Mouse (Mus musculus) spleen, postnatal 14 days (tissue): ENCODE data around the gene Tle6.
A peak's percentile ranks its signal among the peaks of the same experiment; 100 is the strongest.

Experiments used
- DNase-seq, 2 experiments: peaks; one replicate each; pipeline ENCODE4 v3.0.0; 2021 to 2022; ENCODE audit warnings: low spot score in 2 of 2

Gene Tle6

GRCm38 (mm10) chr10:81623441-81623840, 22.6 kb upstream of the Tle6 start:
- no peak for DNase-seq

GRCm38 (mm10) chr10:81620786-81621185, 19.9 kb upstream of the Tle6 start:
- no peak for DNase-seq

DNA sequence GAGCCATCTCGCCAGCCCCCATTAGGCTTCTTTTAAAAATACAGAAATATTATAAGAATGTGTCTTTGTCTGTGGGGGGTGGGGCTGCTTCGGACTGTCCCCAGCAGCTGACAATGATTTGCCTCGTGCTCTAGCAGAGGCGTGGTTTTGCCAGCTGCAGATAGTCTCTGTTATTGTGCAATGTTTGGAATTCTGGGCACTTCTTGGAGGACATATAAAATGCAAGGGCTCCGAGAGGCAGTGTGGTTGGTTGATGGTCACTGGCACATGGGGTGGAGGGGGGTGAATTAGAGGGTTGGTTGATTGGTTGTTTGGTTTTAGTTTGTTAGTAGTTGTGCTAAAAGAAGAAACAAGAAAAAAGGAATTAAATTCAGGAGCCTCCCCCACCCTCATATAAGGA, 19.1 kb upstream of the Tle6 start:
- DNase-seq = no peak

DNA sequence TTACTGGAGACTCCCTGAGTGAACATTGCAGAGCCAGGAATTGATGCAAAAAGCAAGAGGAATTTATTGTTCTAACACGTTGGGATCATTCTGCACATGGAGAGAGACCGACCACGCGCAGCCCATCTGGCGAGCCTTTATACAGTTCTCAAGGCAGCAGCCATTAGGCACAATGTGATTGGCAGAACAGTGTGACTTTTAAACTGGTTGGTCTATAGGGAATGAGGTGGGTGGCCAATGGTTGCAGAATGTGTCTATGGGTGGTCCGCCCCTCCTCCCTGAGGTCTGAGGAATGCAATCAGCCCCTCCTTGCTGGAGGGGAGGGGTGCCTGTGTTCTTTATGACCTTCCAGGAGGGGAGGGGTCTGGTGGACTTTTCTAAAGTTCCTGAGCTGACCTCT, 14.6 kb upstream of the Tle6 start:
- no peak for DNase-seq

DNA sequence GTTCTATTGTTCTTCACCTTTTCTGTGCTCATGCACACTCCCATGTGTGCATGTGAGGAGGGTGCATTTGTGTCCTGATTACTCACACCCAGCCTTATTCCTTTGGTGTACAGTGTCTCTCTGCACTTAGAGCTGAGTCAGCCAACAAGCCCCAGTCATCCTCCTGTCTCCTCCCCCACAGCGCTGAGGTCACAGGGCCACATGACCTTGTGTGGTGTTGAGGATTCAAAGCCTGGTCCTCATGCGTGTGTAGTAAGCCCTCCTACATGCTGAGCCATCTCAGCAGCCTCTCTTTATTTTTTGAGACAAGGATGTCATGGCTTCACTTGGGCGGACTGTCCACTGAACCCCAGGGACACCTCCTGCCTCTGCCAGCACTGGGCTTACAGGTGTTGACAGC, 11.9 kb upstream of the Tle6 start:
- no peak for DNase-seq

DNA sequence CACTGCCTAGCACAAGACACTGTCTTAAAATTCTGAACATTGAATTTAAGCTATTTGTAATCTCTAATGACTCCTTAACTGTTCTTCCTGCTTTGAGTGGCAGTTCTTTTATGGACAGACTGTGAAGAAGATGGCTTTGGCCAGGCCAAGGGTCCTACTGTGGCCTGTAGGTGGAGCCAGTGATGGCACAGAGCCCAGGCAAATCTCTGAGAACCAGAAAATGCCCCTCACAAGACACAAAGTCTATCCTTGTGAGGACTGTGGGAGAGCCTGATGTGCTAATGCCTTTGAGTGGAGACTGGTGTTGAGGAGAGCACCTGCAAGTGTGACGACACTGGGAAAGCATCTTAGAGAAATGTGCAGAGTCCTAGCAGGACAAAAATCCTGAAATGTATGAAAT, 7.4 kb upstream of the Tle6 start:
- no peak for DNase-seq

- DNase-seq = peak; percentile 77 to 84
Measured at GRCm38 (mm10) chr10:81605974-81606751, 5.3 kb upstream of the Tle6 start, which contains the start of gene BC025920. TSS of gene BC025920 (plus strand) at chr10:81606270.

DNA sequence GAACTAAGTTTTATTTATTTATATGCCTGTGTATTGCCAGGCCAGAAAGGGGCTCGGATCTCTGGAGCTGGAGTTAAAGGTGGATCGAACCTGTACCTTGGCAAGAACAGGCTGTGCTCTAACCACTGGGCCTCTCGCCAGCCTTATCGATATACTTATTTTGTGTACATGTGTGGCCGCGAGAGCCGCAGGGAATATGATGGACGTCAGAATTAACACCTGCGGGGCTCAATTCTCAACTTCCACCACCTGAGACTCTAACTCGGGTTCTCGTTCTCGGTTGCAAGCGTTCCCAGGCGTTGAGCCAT, 4.7 kb upstream of the Tle6 start:
- DNase-seq = no peak

- peak; percentile 68 to 81 for DNase-seq
Measured at GRCm38 (mm10) chr10:81604968-81605665, 4.2 kb upstream of the Tle6 start.

GRCm38 (mm10) chr10:81604019-81604967, 3.4 kb upstream of the Tle6 start:
- DNase-seq = no peak

GRCm38 (mm10) chr10:81602741-81603151, 1.9 kb upstream of the Tle6 start:
- no peak for DNase-seq

DNA sequence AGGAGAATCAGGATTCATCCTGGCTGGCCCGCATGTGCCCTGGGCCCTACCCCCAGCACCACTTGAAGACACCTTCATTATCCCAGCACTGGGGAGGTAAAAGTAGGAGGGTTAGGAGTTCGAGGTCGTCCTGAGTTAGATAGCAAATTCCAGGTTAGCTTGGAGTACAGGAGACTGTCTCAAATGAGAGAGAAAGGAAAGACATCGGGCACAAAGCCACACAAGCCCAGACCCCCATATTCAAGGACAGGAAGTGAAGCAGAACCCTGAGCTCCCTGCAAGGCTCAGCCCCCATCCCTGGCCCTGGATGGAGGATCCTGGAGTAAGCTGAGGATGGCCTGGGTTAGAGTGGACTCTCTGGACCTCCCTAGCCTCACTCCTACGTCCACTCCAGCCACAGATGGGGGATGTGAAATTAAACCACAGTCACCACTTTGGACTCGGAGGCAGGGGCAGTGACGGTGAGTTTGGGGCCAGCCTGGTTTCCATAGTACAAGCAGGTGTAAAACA, 578 bp upstream of the Tle6 start:
- DNase-seq = no peak

- DNase-seq = no peak
Measured at GRCm38 (mm10) chr10:81600096-81600495, 777 bp downstream of the Tle6 start.

- DNase-seq = no peak
Measured at GRCm38 (mm10) chr10:81599630-81600029, 1.2 kb downstream of the Tle6 start.

- no peak for DNase-seq
Measured at GRCm38 (mm10) chr10:81598871-81599270, 2.0 kb downstream of the Tle6 start.

DNA sequence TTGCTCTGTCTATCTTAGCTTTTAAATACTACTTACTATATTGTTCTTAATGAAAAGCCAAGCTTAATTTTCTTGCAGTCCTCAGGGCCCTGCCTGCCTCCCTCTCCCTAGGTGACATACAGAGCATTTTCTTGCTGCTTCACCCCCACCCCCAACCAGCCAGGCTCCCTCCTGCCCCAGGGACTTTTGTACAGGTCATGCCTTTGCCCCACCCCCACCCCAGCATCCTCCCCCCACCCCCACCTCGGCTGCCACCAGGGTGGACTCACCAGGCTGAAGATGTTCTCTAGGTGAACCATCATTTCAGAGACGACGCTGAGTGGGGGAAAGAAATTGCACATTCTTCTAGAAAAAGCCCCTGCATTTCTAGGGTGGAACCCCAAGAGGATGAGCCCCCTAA, 2.5 kb downstream of the Tle6 start:
- no peak for DNase-seq

GRCm38 (mm10) chr10:81597137-81597950, 3.5 kb downstream of the Tle6 start:
- no peak for DNase-seq

DNA sequence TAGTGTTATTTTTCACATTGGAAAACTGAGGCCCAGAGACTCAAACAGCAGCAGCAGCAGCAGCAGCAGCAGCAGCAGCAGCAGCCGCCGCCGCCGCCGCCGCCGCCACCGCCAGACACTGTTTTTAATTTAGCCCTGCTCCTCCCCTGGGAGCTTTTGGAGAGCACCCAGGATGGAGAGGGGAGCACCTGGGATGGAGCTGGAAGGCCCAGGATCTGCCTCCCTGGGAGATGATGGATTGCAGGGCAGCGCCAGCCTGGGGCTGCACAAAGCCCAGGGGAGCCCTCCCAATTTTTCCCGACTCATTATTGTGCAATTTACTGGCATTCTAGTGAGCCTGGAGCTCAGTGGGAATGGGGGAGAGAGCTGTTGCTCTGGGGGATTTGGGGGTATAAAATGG, 4.3 kb downstream of the Tle6 start:
- DNase-seq = no peak

GRCm38 (mm10) chr10:81595599-81595998, 5.3 kb downstream of the Tle6 start:
- DNase-seq = no peak

DNA sequence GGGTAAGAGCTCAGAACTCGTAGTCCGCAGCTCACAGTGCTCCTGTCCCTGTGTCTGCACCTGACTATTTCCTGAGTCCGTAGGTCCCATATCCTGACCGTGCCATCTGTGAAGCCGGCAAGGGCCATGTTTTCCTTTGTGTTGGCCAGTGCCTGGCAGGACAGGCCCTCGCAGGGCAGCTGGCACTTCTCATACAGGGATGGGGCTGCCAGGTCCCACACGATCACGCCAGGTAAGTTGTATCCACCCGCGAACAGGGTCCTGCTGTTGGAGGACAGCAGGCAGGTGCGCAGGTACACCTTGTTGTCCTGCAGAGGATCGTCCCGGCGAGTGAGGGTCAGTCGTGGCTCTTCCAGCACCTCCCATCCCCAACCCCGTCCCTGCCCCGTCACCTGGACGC, 6.9 kb downstream of the Tle6 start:
- DNase-seq = no peak

GRCm38 (mm10) chr10:81593223-81593622, 7.7 kb downstream of the Tle6 start:
- no peak for DNase-seq
